Mouse (Mus musculus) C2C12 (cell line): Measurements from ENCODE around the gene Hip1.

Experiments
- CTCF ChIP-seq: IDR thresholded peaks from one replicate; pipeline ENCODE4 v1.5.1; 2011; ENCODE audit not compliant: control insufficient read depth, insufficient read depth, insufficient read length
- MYOD1 ChIP-seq: IDR thresholded peaks from one replicate; pipeline ENCODE4 v1.6.1; 2011; ENCODE audit warnings: low read depth; ENCODE audit not compliant: control insufficient read depth, insufficient read length

GRCm38 (mm10) chr5:135380681-135381080 is 164.2 kb downstream of the Hip1 start:
- TF ChIP-seq CTCF (no peak), MYOD1 (no peak)
